Mouse (Mus musculus) cerebellum, adult (tissue): ENCODE measurements around the gene Nup210l.

ENCODE experiments used
- ATAC-seq: cut with Nextera tagmentation; 2 replicates; pipeline ENCODE4 v1.9.2; 2017; ENCODE audit warnings: mild to moderate bottlenecking, moderate library complexity, mixed read lengths; ENCODE audit not compliant: insufficient number of reproducible peaks, low FRiP score, low TSS enrichment

Gene Nup210l

GRCm38 (mm10) chr3:90103938-90104337, at the start of gene Nup210l:
Nup210l (plus strand) TSS chr3:90104132.
- no peak for ATAC-seq

- ATAC-seq, result no peak
Observed at GRCm38 (mm10) chr3:90061549-90061948, 42.4 kb upstream of the Nup210l start.

GRCm38 (mm10) chr3:90062539-90062938, 41.4 kb upstream of the Nup210l start:
- no peak for ATAC-seq

GRCm38 (mm10) chr3:90064383-90064782, 39.5 kb upstream of the Nup210l start:
- ATAC-seq, result no peak

- ATAC-seq, result no peak
Observed at GRCm38 (mm10) chr3:90065553-90065952, 38.4 kb upstream of the Nup210l start.

GRCm38 (mm10) chr3:90067851-90068250, 36.1 kb upstream of the Nup210l start:
- no peak for ATAC-seq

- ATAC-seq, result no peak
Observed at GRCm38 (mm10) chr3:90069688-90070087, 34.2 kb upstream of the Nup210l start.

- no peak for ATAC-seq
Observed at GRCm38 (mm10) chr3:90072294-90072693, 31.6 kb upstream of the Nup210l start, which contains the start of gene Tpm3. Tpm3 (plus strand) TSS chr3:90072649.

- no peak for ATAC-seq
Observed at GRCm38 (mm10) chr3:90076921-90077716, 26.8 kb upstream of the Nup210l start.

- no peak for ATAC-seq
Observed at GRCm38 (mm10) chr3:90078224-90078623, 25.7 kb upstream of the Nup210l start.

GRCm38 (mm10) chr3:90079133-90079762, 24.7 kb upstream of the Nup210l start:
- peak; percentile 96 for ATAC-seq

- ATAC-seq, result peak; percentile 47
Observed at GRCm38 (mm10) chr3:90079763-90080497, 24.0 kb upstream of the Nup210l start.

- no peak for ATAC-seq
Observed at GRCm38 (mm10) chr3:90080498-90080863, 23.5 kb upstream of the Nup210l start.

- no peak for ATAC-seq
Observed at GRCm38 (mm10) chr3:90081365-90082240, 22.3 kb upstream of the Nup210l start.

GRCm38 (mm10) chr3:90083034-90083433, 20.9 kb upstream of the Nup210l start:
- ATAC-seq, result no peak

GRCm38 (mm10) chr3:90083698-90084324, 20.1 kb upstream of the Nup210l start:
- no peak for ATAC-seq

- no peak for ATAC-seq
Observed at GRCm38 (mm10) chr3:90084790-90085189, 19.1 kb upstream of the Nup210l start.

- ATAC-seq, result no peak
Observed at GRCm38 (mm10) chr3:90085281-90085680, 18.7 kb upstream of the Nup210l start.

GRCm38 (mm10) chr3:90086068-90086467, 17.9 kb upstream of the Nup210l start:
- ATAC-seq, result no peak

GRCm38 (mm10) chr3:90088617-90089016, 15.3 kb upstream of the Nup210l start:
- no peak for ATAC-seq
